ENCODE assay signal across 17 mouse cellular contexts in the genomic region with DNA sequence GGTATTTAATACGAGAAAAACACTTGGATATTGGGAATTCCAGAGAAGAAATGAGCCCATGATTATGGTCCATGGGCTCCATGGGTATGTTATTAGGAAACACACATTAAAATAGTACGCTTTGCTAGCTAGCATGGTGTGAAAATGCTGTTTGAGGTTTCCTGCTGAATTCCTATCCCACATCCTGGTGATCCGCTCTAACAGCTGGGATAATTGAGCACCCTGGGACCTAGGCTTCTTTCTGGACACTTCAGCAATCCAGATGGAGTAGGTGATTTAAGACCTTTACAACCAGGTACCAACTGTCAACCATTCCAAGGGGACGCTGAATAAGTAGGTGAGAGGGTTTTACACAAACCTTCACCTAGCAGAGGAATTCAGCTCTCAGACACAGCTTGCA.
"Had no signal": no experiment of that assay in that cellular context is flagged by ENCODE, and none has a peak within 500 bp of the region (broad histone marks: within the 10 kb centered on the region; RNA-seq: fewer than 3 reads in every experiment).

No protein-coding gene starts in this region.

- DNase-seq: kidney, adult 18-20 months; kidney, adult 9 months; kidney, postnatal 14 days; kidney, postnatal 4 days; left cerebral cortex, postnatal 4 days; liver, embryonic 13.5 days; lung, adult 2 months; lung, postnatal 14 days; lung, postnatal 4 days; midbrain, embryonic 14.5 days; right cerebral cortex, adult 18-20 months; right cerebral cortex, postnatal 14 days; right cerebral cortex, postnatal 4 days; thymus, postnatal 25 days had no signal

- H3K27ac ChIP-seq: liver, embryonic 13.5 days; neural tube, embryonic 12.5 days; neural tube, embryonic 15.5 days had no signal

- H3K27me3 ChIP-seq: liver, embryonic 13.5 days; neural tube, embryonic 12.5 days; neural tube, embryonic 15.5 days had no signal

- H3K36me3 ChIP-seq: liver, embryonic 13.5 days; neural tube, embryonic 12.5 days; neural tube, embryonic 15.5 days had no signal

- H3K9me3 ChIP-seq: liver, embryonic 13.5 days; neural tube, embryonic 12.5 days; neural tube, embryonic 15.5 days had no signal

- H3K9ac ChIP-seq: liver, embryonic 13.5 days; neural tube, embryonic 12.5 days; neural tube, embryonic 15.5 days had no signal

- H3K4me2 ChIP-seq: liver, embryonic 13.5 days; midbrain, embryonic 11.5 days; neural tube, embryonic 12.5 days; neural tube, embryonic 15.5 days had no signal

- H3K4me3 ChIP-seq: liver, embryonic 13.5 days; neural tube, embryonic 12.5 days; neural tube, embryonic 15.5 days had no signal
